Comparison of ENCODE assay signal across 7 mouse cellular contexts in the genomic region with DNA sequence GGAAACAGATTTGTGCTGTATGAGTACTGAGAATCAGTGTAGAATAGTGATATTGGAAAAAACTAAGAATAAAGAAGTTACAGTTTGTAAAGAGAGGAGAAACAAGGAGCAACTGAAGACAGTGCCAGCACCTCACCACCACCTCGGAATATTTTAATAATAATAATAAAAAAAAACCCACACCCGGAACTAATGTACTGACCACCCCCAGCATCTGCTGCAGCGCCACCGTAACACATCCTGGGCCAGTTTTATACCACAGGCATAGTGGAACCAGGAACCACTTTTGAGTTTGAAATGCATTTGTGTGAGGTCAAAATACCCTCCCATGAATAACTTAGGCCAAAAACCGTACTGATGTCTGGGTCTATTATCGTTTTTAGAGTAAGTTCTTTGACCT. TPM values are rescaled to one million over a fixed set of nuclear protein-coding genes. Genes with fewer than 3 reads are reported as not detected.
A peak's percentile ranks its signal among the peaks of the same experiment; 100 is the strongest.
DNase-seq lines count a peak whose midpoint lies in the region; ATAC-seq and TF ChIP-seq lines count a peak whose summit lies in the region.

No protein-coding gene starts in this region.

- H3K4me2 ChIP-seq in embryonic facial prominence, embryonic 14.5 days (ENCODE audit: low read depth, low read length) = peak overlapping the region; percentile 92
- H3K4me2 ChIP-seq in intestine, postnatal 0 days (replicated peaks; ENCODE audit: low read depth) = peak overlapping the region; percentile 88

- DNase-seq in lung, adult 2 months = no peak
- no peak for DNase-seq in lung, postnatal 14 days
- DNase-seq in embryonic facial prominence, embryonic 14.5 days (ENCODE audit: low spot score) = no peak
- DNase-seq in splenic B cell, adult 2 months (ENCODE audit: low read depth, low spot score) = peak; percentile 45
- DNase-seq in gastrocnemius, postnatal 36 days = no peak
- DNase-seq in left cerebral cortex, adult 9 months (ENCODE audit: low spot score in 2 of 2) = no peak

- H3K9me3 ChIP-seq in embryonic facial prominence, embryonic 14.5 days (ENCODE audit: control insufficient read depth, low read length) = no peaks in the 10 kb centered on the region
- H3K9me3 ChIP-seq in intestine, postnatal 0 days (ENCODE audit: control insufficient read depth) = no peaks in the 10 kb centered on the region

- WGBS in lung, adult 2 months = 39% methylated on average over 6 of the region's 6 CpGs
- 46% methylated on average over 6 of the region's 6 CpGs for WGBS in embryonic facial prominence, embryonic 14.5 days
- 24% methylated on average over 6 of the region's 6 CpGs for WGBS in intestine, postnatal 0 days

- no peaks in the 10 kb centered on the region for H3K36me3 ChIP-seq in embryonic facial prominence, embryonic 14.5 days (ENCODE audit: control insufficient read depth, insufficient read depth, low read length)
- no peaks in the 10 kb centered on the region for H3K36me3 ChIP-seq in intestine, postnatal 0 days (ENCODE audit: control insufficient read depth, insufficient read depth)
- no peaks in the 10 kb centered on the region for H3K36me3 ChIP-seq in splenic B cell, adult 2 months (ENCODE audit: control insufficient read depth, insufficient read depth, low read length, poor library complexity, severe bottlenecking)

- peak overlapping the region; percentile 78; the same call in 1 of the 2 replicates for H3K9ac ChIP-seq in embryonic facial prominence, embryonic 14.5 days (ENCODE audit: low read depth, low read length)
- H3K9ac ChIP-seq in intestine, postnatal 0 days (ENCODE audit: low read depth, low read length) = peak overlapping the region; percentile 92

- peak overlapping the region; percentile 58 for H3K4me3 ChIP-seq in lung, adult 2 months (replicated peaks; ENCODE audit: extremely low read depth, low read depth, low read length)
- H3K4me3 ChIP-seq in embryonic facial prominence, embryonic 14.5 days (ENCODE audit: low read depth, low read length) = peak overlapping the region; percentile 84
- peak overlapping the region; percentile 88 for H3K4me3 ChIP-seq in intestine, postnatal 0 days (ENCODE audit: low read depth, low read length)

- peaks cover 18% of the 10 kb centered on the region for H3K4me1 ChIP-seq in lung, adult 2 months (ENCODE audit: control insufficient read depth, insufficient read depth, low read length)
- H3K4me1 ChIP-seq in embryonic facial prominence, embryonic 14.5 days (ENCODE audit: control insufficient read depth, insufficient read depth, low read length) = peaks cover 9% of the 10 kb centered on the region
- H3K4me1 ChIP-seq in intestine, postnatal 0 days (replicated peaks; ENCODE audit: control insufficient read depth, insufficient read depth, low read length) = peaks cover 3% of the 10 kb centered on the region

- no peak overlapping the region for H3K27ac ChIP-seq in embryonic facial prominence, embryonic 14.5 days (replicated peaks; ENCODE audit: low read depth, low read length)
- peak overlapping the region; percentile 97; the same call in 1 of the 2 replicates for H3K27ac ChIP-seq in intestine, postnatal 0 days (ENCODE audit: low read depth, low read length)

- no peak for ATAC-seq in embryonic facial prominence, embryonic 14.5 days (ENCODE audit: low read depth)
- no peak for ATAC-seq in intestine, postnatal 0 days

- TF ChIP-seq CTCF in lung, adult 2 months (IDR thresholded peaks at IDR 0.05; ENCODE audit: insufficient read depth, low read length) = no peak
- TF ChIP-seq CTCF in intestine, postnatal 0 days (IDR thresholded peaks at IDR 0.05; ENCODE audit: low read depth) = no peak

- intact Hi-C loops in gastrocnemius, postnatal 36 days (cut with DNase I) = no loop called here

- H3K27me3 ChIP-seq in embryonic facial prominence, embryonic 14.5 days (replicated peaks; ENCODE audit: control insufficient read depth, insufficient read depth, low read length) = peaks cover 28% of the 10 kb centered on the region
- no peaks in the 10 kb centered on the region for H3K27me3 ChIP-seq in intestine, postnatal 0 days (replicated peaks; ENCODE audit: control insufficient read depth, insufficient read depth, low read length)
- no peaks in the 10 kb centered on the region for H3K27me3 ChIP-seq in splenic B cell, adult 2 months (ENCODE audit: control insufficient read depth, insufficient read depth, low read length, poor library complexity, severe bottlenecking)

- no peak for TF ChIP-seq POLR2A in lung, adult 2 months (IDR thresholded peaks at IDR 0.05; ENCODE audit: borderline replicate concordance, extremely low read depth, low read depth, low read length)

RNA-seq across cellular contexts. Expression of gene Ezr, which starts 1.3 kb away (rescaled TPM):
- polyA plus RNA-seq in lung, adult 2 months (2012; rRNA removed) = 79.3 and 84.0 TPM in 2 replicates
- polyA plus RNA-seq in embryonic facial prominence, embryonic 14.5 days (2014; fragmentation: Nextera tagmentation; extraction: Ambion mirVana) = 57.8 and 59.1 TPM in 2 replicates
- 342 and 379 TPM in 2 replicates for polyA plus RNA-seq in intestine, postnatal 0 days (2015; fragmentation: Nextera tagmentation; extraction: Ambion mirVana)
- total RNA-seq in gastrocnemius, postnatal 36 days (2021) = 1 to 10 TPM; 2.1 to 2.5 TPM
